Mouse (Mus musculus): Measurements from ENCODE around the gene Dhx8.

Gene Dhx8

DNA sequence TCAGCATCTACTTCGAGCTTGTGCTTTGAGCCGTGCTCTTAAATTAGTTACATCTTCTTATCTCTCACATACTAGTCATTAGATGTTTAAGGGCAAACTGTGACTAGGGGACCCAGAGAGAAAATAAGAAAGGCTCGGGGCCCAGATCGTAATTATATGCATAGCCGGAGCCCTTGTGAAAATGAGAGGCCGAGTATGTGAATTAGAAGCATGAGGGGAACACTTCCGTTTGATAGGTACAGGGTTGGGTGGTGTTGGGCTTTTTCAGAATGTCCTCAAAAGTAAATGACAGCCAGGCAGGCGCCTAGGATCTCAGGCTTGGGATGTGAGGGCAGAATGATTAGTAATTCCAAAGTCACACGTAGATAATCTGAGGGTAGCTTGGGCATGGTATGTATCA is 877 bp downstream of the Dhx8 start:
- DNase-seq (ENCODE audit: low spot score in 2 of 2), result no peak

DNA sequence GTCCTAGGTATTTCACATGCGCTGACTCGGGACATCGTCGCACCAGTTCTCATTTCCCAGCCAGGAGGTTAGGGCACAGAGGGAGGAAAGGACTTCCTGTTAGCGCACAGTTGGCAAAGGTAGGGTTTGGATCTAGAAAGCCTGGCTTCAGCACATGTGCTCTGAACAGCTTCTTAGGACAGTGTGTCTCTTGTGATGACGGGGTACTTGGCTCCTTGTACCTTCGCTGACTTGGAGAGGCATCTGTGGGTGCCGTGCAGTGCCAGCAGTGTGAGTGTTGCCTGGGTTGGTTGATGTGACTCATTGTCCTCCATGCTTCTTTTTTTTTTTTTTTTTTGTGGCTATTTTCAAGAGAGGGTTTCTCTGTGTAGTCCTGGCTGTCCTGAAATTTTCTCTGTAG is 23.9 kb downstream of the Dhx8 start:
- no peak for DNase-seq (ENCODE audit: low spot score in 2 of 2)

DNA sequence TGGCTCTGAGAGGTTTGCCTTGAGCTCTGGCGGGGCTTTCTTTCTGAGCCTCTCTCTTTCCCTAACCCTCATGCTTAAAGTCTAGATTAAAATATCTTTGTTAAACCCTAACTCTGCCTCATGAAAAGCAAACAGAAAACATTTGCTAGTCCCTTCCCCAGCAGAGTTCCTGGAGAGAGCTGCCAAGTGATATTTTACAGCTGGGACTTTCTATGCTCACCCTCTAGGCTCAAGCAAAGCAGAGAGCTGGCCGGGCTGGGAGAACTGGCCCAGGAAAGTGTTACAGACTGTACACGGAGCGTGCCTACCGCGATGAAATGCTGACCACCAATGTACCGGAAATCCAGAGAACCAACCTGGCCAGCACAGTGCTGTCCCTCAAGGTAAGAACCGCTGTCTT is 24.6 kb downstream of the Dhx8 start:
- DNase-seq (ENCODE audit: low spot score in 2 of 2), result no peak

DNA sequence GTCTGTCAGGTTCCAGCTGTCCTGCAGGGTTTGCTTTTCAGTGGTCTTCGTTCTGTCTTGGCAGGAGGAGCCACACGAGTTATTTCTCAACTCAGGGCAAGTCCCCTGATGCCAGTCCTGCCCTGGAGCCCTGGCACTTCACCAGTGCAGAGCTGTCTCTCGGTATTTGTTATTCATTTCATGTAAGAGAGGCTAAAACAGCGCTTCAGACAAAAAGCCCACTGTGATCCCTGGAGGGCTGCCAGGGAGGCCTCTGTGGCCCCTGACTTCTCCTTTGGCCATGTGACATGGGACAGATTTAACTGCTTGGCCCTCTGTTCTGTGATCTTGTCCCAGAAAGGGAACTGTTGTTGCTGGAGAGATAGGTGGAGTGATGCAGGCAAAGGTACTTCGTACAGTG is 25.7 kb downstream of the Dhx8 start:
- DNase-seq (ENCODE audit: low spot score in 2 of 2), result peak; percentile 29 to 50

DNA sequence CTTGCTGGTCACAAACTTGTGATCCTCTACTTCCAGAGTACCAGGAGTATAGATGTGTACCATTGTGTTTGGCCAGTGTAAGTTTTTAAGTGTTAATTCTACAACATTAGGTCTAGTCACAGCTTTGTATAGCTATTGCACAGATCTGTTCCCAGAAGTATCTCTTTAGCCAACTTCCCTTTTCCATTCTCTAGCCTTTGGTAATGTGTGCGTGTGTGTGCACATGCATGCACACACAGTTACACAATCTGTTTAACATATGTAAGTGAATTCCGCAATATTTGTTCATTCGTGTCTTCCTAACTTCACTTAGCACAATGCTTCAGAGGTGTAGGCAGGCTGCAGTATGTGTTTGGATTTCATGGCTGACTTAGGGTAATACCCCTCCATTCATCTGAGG is 26.8 kb downstream of the Dhx8 start:
- DNase-seq (ENCODE audit: low spot score in 2 of 2), result no peak

DNA sequence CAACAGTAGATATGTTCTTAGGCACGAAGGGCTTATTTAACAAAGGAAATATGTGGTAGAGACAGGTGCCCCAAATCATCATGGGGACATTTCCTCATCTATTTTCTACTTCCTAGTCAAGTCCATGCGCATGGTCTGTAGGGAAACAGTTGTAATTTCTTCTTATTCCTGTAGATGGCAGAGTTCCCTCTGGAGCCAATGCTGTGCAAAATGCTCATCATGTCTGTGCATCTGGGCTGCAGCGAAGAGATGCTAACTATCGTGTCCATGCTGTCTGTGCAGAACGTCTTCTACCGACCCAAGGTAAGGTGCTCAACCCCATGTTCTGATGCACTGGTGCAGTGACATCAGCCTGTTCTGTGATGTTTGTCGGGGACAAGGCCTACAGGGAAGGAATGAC is 31.0 kb downstream of the Dhx8 start:
- no peak for DNase-seq (ENCODE audit: low spot score in 2 of 2)

DNA sequence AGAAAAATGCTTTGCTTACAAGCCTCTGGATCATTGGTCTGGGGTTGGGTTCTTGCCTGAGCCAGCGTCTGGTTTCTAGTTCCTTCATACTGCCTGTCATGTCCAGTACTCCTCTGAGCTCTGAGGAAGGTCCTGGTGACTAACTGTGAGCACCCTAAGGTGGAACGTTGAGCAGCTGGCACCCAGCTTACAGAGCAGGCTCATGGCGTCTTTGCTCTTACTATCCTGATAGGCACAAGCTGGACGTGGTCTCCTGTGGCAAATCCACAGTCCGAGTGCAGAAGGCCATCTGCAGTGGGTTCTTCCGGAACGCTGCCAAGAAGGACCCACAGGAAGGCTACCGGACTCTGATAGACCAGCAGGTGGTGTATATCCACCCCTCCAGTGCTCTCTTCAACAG is 31.8 kb downstream of the Dhx8 start:
- no peak for DNase-seq (ENCODE audit: low spot score in 2 of 2)

DNA sequence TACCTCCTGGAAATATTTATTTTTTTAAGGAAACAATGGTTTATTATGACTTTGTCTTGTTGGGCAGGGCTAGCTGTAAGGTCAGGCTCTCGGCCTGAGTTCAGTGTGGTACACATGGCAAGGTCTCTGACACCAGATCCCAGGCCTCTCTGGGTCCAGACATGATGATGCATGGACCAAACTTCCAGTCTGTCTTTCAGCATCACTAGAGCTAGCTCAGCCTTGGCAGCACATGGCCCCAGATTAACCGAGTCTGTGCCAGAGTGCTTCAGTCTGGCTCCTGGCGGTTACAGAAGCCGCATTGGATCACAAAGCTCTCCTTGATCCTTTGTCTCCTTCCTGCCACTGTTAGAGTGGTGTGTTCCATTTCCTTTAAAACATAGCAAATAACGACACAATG is 34.6 kb downstream of the Dhx8 start:
- no peak for DNase-seq (ENCODE audit: low spot score in 2 of 2)

DNA sequence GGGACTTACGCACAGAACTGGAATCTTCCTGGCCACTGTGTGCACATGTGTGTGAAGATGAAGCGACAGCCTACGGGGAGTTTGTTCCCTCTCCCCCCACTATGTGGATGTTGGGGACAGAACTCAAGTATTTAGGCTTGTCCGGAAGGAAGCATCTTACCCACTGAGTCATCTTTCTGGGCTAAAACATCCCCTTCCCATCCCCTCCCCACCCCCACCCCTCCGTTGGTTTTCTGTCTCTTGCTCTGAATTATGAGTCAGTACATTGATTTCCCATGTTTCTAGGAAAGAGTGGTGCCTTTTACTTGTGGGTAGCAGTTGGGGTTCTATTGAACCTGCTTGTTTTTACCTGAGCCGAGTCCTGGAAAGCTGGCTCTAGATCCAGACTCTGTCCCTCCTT is 36.0 kb downstream of the Dhx8 start:
- no peak for DNase-seq (ENCODE audit: low spot score in 2 of 2)

DNA sequence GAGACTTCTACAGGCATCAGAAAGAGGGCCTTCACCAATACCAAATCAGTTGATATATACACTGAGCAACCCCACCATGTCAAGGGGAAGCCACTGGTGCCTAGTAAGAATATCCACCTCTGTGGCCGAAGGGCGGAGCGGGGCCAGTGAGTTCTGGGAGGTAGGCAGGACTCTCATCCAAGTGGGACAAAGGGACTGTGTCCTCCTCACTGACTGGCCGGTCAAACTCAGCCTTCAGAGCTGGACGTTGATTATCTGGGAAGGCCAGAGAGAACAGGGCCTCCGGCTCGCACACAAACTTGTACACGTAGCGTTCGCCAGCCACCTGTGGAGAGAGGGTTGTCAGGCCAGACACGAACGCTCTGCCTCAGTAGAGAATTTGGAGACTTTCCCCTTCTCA is 37.5 kb downstream of the Dhx8 start:
- no peak for DNase-seq (ENCODE audit: low spot score in 2 of 2)

DNA sequence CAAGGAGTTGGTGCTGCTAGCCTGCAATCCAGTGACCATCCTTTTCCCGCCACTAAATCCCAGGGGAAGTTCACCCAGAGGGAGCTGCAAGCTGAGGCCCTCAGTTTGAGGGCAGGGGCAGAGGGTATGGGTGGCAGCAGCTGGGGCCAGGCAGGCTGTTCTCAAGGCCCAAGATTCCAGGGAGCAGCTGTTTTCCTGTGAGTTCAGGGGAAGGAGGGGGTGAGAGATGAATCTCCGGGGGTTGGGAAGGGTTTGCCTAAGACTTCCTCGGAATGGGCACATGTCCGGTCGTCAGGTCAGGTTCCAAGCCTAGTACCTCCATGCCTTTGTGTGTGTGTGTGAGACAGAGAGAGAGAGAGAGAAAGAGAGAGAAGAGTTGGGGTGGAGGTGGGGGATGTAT is 39.3 kb downstream of the Dhx8 start:
- no peak for DNase-seq (ENCODE audit: low spot score in 2 of 2)

DNA sequence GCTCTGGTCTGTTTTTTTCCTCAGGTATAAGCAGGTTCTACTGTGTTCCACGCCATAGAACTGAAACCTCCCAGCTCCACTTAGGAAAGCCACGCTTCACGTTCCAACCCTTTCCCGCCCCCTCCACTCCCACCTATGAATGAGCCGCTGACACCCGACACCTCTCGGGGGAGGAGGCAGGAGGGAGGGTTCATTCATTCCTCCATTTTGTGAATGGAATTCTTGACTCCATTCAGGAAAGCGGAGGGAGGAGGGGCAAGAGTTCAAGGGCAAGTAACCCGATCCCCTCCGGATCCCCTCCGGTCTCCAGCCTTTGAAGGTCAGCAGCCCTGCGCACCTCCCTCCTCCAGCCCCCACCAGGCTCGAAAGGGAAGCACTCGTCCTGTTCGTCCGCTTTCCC is 39.7 kb downstream of the Dhx8 start:
- peak in 1 of 2 experiments; percentile 40 for DNase-seq (ENCODE audit: low spot score in 2 of 2)

DNA sequence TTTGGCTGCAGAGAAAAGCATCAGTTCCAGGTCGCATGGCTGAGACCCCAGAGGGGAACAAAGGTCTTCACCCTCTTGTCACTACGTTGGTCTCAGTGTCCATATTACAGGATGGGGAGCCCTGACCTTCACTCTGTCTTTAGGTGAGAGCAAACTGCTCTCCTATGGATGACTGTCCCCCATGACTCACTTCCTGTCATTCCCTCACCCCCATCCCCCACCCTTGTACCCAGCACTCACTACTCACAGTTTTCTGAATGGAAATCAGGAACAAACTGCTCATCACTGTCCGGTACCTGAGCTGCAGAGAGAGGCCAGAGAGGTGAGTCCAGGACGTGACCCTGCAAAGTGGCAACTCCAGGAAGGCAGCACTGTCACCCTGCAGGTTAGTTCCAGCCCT is 44.1 kb downstream of the Dhx8 start:
- no peak for DNase-seq (ENCODE audit: low spot score in 2 of 2)

DNA sequence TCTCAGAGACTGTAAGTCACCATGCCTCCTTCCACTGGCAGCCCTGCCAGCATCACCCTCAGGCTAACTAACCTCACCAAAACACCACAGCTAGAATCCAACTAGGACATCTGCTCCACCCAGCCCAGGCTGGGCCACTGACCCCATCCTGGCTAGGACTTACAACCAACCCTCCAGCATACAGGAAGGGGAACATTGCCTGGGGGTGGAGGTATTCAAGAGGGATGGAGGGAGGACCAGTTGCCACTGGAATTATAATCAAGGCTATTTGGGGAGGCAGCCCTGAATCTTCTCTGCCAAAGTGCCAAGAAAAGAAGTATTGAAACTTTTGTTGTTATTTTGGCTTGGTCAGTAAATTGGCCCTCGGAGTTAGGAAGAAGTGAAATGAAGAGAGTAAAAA is 50.4 kb downstream of the Dhx8 start:
- no peak for DNase-seq (ENCODE audit: low spot score in 2 of 2)

DNA sequence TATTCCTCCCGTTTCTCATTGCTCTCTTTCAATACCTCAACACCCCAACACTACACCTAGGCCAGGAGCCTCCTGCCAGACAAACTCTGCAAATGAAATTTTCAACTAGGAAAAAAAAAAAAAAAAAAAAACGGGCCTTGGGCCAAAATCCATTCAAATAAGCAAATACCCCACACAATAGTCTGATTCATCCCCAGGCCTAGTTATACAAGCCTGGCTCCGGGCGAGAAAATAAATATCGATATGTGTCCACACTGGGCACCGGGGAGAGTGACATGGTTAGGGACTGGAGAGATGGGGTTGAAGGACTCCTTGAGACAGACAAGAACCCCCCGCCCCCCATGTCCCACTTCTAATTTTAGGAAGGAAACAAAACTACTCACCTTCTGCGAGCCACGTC is 50.9 kb downstream of the Dhx8 start:
- DNase-seq (ENCODE audit: low spot score in 2 of 2), result no peak

DNA sequence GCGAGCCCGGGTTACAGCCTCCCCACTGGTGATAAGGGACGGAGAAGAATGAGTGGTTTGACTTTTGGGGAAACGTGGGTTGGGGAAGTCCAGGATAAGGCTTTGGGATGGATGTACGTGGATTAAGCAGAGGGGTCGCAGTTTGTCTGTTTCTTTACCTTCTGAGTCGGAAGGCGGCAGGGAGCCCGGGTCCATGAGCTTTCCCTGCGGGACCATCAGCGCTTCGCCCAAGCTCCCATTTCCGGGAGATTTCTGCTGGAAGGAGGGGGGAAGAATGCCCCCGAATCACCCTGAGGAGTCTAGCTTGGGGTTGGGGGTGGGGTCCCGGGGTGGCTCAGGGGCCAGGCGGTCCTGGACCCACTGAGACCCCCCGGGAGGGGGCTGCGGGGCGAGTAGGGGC is 51.4 kb downstream of the Dhx8 start:
- no peak for DNase-seq (ENCODE audit: low spot score in 2 of 2)

DNA sequence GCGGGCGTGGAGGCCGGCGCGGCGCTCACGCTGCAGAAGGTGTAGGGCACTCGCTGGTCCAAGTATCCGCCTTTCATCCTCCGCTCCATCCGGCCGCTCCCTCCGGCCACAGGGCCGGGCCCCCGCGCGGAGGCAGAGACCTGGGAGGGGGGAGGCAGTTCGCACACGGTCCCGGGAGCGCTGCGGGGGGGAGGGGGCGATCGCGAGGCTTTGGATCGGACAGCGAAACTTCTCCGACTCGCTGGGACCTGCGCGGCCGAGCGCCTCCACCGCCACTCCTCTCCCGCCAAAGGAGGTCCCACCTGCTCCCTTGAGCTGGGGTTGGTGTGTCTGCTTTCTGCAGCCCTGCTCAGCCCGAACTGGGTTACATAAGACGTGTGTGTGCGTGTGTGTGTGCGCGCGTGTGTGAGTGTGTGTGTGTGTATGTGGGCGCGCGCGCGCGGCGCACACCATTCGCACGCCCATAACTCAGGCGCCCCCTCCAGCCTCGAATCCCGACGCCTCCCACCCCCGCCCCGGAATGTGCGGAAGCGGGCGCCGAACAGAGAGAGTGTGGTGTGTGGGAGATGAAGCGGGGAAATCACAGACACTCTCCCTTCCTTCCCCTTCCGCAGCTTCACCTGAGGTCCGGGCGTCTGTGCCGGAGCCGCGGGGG is 51.9 kb downstream of the Dhx8 start:
- DNase-seq (ENCODE audit: low spot score in 2 of 2), result peak; percentile 33 to 46

DNA sequence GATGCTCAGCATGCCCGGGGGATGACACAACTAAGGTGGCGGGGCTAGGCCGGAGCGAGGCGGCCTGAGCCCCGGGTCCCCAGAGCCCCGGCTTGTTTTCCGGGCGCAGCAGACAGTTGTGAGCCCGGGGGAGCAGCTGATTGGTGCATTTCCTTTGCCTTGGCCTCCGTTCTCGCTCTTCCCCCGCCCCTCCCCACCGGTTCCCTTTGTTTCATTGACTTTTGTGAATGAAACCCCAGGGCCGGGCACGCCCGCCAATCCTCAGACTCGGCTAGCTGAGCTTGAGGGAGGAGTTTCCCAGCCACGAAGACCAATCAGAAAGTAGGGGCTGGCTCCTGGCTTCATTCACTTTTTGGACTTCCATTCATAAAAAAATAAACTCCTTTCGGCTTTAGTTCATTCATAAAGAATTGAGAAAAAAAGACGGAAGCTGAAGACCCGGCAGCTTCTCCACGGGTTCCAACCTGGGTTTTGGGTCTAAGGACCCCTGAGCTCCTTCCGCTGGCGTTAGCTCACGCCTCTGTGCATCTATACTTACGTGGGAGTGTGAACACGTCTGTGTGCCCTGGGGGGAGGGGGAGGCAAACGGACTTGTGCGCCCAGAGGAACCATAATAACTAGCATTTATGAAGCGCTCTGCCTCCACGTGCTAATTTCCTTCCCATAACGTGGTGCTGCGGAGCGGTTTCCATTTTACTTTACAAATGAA is 52.6 kb downstream of the Dhx8 start, which contains the start of gene Etv4:
Gene Etv4, minus strand, starts transcription at position 229 of the 709 bp plus-strand sequence.
- DNase-seq (ENCODE audit: low spot score in 2 of 2), result peak; percentile 79 to 91

DNA sequence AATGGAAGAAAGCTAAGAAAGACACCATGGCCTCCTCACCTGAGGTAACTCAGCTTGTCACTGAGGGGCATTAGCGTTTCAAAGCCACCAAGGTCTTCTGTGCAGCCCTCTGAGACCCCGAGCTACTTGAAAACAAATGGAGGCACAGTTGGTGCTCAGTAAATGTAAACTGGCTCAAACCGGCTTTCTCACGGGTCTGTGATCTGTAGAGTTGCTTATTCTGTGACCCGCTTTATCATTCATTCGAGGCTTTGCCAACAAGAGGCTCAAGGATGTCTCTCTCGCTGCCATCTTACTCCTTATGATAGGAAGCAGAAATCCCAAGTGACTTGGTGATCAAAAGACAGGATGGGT is 53.1 kb downstream of the Dhx8 start:
- no peak for DNase-seq (ENCODE audit: low spot score in 2 of 2)

DNA sequence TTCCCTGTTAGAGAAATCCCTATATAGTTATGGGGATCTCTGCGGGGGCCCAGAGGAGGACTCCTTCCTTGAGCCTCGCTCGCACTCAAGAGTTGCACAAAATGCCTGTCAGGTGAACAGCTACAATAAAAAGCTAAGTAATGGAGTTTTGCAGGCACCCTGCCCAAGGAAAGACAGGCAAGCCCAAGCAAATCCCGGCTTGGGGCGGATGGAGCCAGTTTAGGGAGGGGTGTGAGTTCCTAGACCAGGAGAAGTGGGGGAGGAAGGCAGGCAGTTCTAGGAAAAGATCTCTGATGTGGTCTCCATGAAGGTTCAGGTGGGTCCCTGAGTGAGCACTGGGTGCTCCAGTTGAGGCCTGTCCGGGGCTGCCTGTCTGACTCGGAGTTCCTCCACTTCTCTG is 53.9 kb downstream of the Dhx8 start:
- no peak for DNase-seq (ENCODE audit: low spot score in 2 of 2)

DNA sequence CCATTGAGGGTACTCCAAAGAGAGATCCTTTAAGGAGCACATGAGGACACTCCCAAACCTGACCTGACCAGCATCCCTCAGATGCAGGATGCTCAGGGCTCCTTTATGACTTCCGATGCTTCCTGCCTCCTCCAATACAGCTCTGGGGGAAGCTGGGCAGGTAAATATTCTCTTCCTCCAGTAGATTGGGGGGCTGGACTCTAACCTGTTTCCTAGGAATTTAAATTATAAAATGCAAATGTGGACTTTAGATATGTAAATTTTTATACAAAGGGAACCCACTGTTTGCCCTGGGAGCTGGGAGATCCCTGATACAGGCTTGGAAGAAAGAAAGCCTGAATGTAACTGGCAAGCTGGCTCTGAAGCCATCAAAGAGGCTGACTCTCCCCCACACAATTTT is 54.7 kb downstream of the Dhx8 start:
- DNase-seq (ENCODE audit: low spot score in 2 of 2), result no peak

DNA sequence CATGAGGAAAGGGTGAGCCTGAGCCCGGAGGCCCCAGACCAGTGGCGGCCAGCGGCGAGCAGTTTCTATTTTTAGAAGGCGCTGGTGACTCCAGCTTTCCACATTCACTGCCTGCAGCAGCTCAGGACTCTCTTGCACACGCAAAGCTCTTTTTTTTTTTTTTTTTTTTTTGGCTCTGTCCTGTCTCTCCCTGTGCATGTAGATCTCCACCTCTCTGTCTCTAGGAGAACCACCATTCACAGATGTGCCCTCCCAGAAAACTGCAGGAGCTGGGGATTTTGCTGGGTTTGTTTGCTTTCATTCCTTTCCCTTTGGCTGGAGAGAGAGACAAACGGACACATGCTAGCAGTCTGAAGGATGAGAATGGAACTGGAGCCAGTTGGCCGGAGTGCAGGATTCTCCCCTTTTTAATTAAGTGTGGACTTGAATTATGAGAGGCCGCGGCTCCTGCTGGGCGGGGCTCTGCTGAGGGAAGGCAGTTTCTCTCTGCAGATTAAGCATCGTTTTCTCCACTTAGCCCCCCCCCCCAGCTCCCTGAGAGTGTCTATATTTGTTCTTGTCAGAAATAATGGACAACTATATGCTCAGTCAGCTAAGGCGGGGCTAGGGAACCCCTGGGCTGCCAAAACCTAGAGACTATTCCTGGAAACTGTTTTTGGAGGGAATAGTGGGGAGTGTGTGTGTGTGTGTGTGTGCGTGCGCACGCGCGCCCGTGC is 58.2 kb downstream of the Dhx8 start:
- DNase-seq (ENCODE audit: low spot score in 2 of 2), result peak in 1 of 2 experiments; percentile 51

DNA sequence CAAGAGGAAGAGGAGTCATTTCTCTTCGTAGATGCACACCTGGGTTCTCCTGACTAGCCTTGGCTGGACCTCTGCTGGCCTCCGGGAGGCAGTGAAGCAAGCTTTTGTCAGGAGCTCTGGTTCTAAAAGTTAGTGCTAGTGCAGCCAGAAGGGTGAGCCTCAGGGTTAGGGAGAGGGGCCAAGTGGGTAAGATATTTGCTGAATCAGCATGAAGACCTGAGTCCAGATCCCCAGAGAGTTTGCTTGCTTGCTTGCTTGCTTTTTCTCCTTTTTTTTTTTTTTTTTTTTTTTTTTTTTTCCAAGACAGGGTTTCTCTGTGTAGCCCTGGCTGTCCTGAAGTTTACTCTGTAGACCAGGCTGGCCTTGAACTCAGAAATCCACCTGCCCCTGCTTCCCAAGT is 64.6 kb downstream of the Dhx8 start:
- DNase-seq (ENCODE audit: low spot score in 2 of 2), result no peak

Measured in cerebellum, postnatal 4 days (tissue).